Mouse (Mus musculus) liver (tissue): ENCODE results near the gene Tap1.

ENCODE experiments used
- DNase-seq: peaks from one replicate; pipeline ENCODE4 v3.0.0-alpha.2; 2020; ENCODE audit warnings: mixed read lengths

Tap1 gene

GRCm38 (mm10) chr17:34179913-34180859 is 7.2 kb upstream of the Tap1 start:
- DNase-seq = no peak

GRCm38 (mm10) chr17:34183564-34184219 is 3.7 kb upstream of the Tap1 start:
- no peak for DNase-seq

GRCm38 (mm10) chr17:34185526-34185925 is 1.8 kb upstream of the Tap1 start:
- DNase-seq = no peak

GRCm38 (mm10) chr17:34186885-34187260 is 480 bp upstream of the Tap1 start:
- no peak for DNase-seq

GRCm38 (mm10) chr17:34188010-34188409 is 657 bp downstream of the Tap1 start:
- DNase-seq = peak; percentile 14

- no peak for DNase-seq
These were observed 1.6 kb downstream of the Tap1 start for GRCm38 (mm10) chr17:34188986-34189385.

- DNase-seq = no peak
These were observed 5.5 kb downstream of the Tap1 start for GRCm38 (mm10) chr17:34192852-34193251.

GRCm38 (mm10) chr17:34193468-34193867 is 6.1 kb downstream of the Tap1 start:
- DNase-seq = no peak

GRCm38 (mm10) chr17:34194723-34195122 is 7.4 kb downstream of the Tap1 start:
- no peak for DNase-seq

- DNase-seq = no peak
These were observed 9.1 kb downstream of the Tap1 start for GRCm38 (mm10) chr17:34196491-34196890.

- peak; percentile 67 for DNase-seq
These were observed 9.9 kb downstream of the Tap1 start, which contains the start of gene Psmb8 for GRCm38 (mm10) chr17:34196941-34197894. Psmb8 (plus strand) TSS chr17:34197721.

- peak; percentile 23 for DNase-seq
These were observed 10.7 kb downstream of the Tap1 start for GRCm38 (mm10) chr17:34197904-34198520.

- no peak for DNase-seq
These were observed 11.2 kb downstream of the Tap1 start for GRCm38 (mm10) chr17:34198521-34198912.

GRCm38 (mm10) chr17:34199050-34199619 is 11.8 kb downstream of the Tap1 start:
- DNase-seq = no peak

- DNase-seq = no peak
These were observed 12.7 kb downstream of the Tap1 start for GRCm38 (mm10) chr17:34200047-34200446.

- no peak for DNase-seq
These were observed 13.6 kb downstream of the Tap1 start for GRCm38 (mm10) chr17:34200772-34201505.

GRCm38 (mm10) chr17:34201506-34202055 is 14.2 kb downstream of the Tap1 start:
- DNase-seq = no peak

GRCm38 (mm10) chr17:34202760-34203442 is 15.5 kb downstream of the Tap1 start:
- DNase-seq = no peak

GRCm38 (mm10) chr17:34203444-34203843 is 16.1 kb downstream of the Tap1 start, which contains the start of gene Tap2:
Tap2 (plus strand) TSS chr17:34203527.
- DNase-seq = no peak
